Comparison of ENCODE assay signal across 8 mouse cellular contexts in genomic region chr2:93188020-93188760, GRCm38 (mm10). TPM values are rescaled to one million over a fixed set of nuclear protein-coding genes. Genes with fewer than 3 reads are reported as not detected.
A peak's percentile ranks its signal among the peaks of the same experiment; 100 is the strongest.
DNase-seq lines count a peak whose midpoint lies in the region; ATAC-seq and TF ChIP-seq lines count a peak whose summit lies in the region.

No protein-coding gene starts in this region.

- WGBS in embryonic facial prominence, embryonic 15.5 days: under 1% methylated on average over 53 of the region's 53 CpGs
- WGBS in hindbrain, postnatal 0 days: under 1% methylated on average over 53 of the region's 53 CpGs
- 2% methylated on average over 53 of the region's 53 CpGs for WGBS in macrophage (ENCODE audit: missing documents)

- no peaks in the 10 kb centered on the region for H3K9me3 ChIP-seq in embryonic facial prominence, embryonic 15.5 days (replicated peaks)
- no peaks in the 10 kb centered on the region for H3K9me3 ChIP-seq in hindbrain, postnatal 0 days (ENCODE audit: low read length)

- peak overlapping the region; percentile 74 for H3K27ac ChIP-seq in embryonic facial prominence, embryonic 15.5 days (replicated peaks)
- peak overlapping the region; percentile 88 for H3K27ac ChIP-seq in hindbrain, postnatal 0 days
- H3K27ac ChIP-seq in macrophage: no peak overlapping the region

- peak; percentile 60 for DNase-seq in cerebellum, adult 9-11 months
- peak; percentile 53 for DNase-seq in CD4-positive helper T cell, adult 2 months (ENCODE audit: low read depth, low spot score)
- DNase-seq in hindbrain, postnatal 0 days (ENCODE audit: low spot score): no peak
- peak; percentile 60 for DNase-seq in thymus, postnatal 0 days (ENCODE audit: low spot score)
- DNase-seq in layer of hippocampus, postnatal 10 days (ENCODE audit: low spot score in 2 of 2): no peak

- no peak for TF ChIP-seq CTCF in hindbrain, postnatal 0 days (IDR thresholded peaks at IDR 0.05; ENCODE audit: low read depth)

- peak overlapping the region; percentile 100 for H3K4me2 ChIP-seq in embryonic facial prominence, embryonic 15.5 days (replicated peaks)
- H3K4me2 ChIP-seq in hindbrain, postnatal 0 days (ENCODE audit: low read depth, low read length): peak overlapping the region; percentile 99

- no peaks in the 10 kb centered on the region for H3K79me2 ChIP-seq in macrophage (ENCODE audit: inconsistent target)

- H3K36me3 ChIP-seq in embryonic facial prominence, embryonic 15.5 days: no peaks in the 10 kb centered on the region
- H3K36me3 ChIP-seq in hindbrain, postnatal 0 days (ENCODE audit: insufficient read depth, low read length): no peaks in the 10 kb centered on the region
- no peaks in the 10 kb centered on the region for H3K36me3 ChIP-seq in macrophage (ENCODE audit: inconsistent target)

- peak overlapping the region; percentile 69 for H3K4me3 ChIP-seq in embryonic facial prominence, embryonic 15.5 days (replicated peaks)
- H3K4me3 ChIP-seq in hindbrain, postnatal 0 days (ENCODE audit: low read length): peak overlapping the region; percentile 81
- peak overlapping the region; percentile 16 for H3K4me3 ChIP-seq in macrophage (ENCODE audit: inconsistent target)

- peak overlapping the region; percentile 50 for H3K9ac ChIP-seq in embryonic facial prominence, embryonic 15.5 days
- peak overlapping the region; percentile 80 for H3K9ac ChIP-seq in hindbrain, postnatal 0 days (replicated peaks; ENCODE audit: low read length)

- H3K4me1 ChIP-seq in embryonic facial prominence, embryonic 15.5 days: peaks cover 42% of the 10 kb centered on the region
- peaks cover 22% of the 10 kb centered on the region for H3K4me1 ChIP-seq in hindbrain, postnatal 0 days (ENCODE audit: insufficient read depth, low read length)

- H3K27me3 ChIP-seq in embryonic facial prominence, embryonic 15.5 days: 0 out of 2 replicates have a peak, but pooled peaks cover 4% of the 10 kb centered on the region
- H3K27me3 ChIP-seq in hindbrain, postnatal 0 days (ENCODE audit: insufficient read depth, low read length): no peaks in the 10 kb centered on the region

- no peak for ATAC-seq in cerebellum, adult (ENCODE audit: insufficient number of reproducible peaks, low FRiP score, low TSS enrichment)
- ATAC-seq in embryonic facial prominence, embryonic 15.5 days (ENCODE audit: insufficient number of reproducible peaks, low FRiP score, low TSS enrichment, low read depth): no peak
- peak; percentile 18; the same call in 1 of the 2 replicates for ATAC-seq in hindbrain, postnatal 0 days

RNA-seq across cellular contexts. Expression of gene Trp53i11, which starts 0.8 kb away (rescaled TPM):
- polyA plus RNA-seq in embryonic facial prominence, embryonic 15.5 days (2015; fragmentation: Nextera tagmentation; extraction: Ambion mirVana): 33.5 and 46.4 TPM in 2 replicates
- total RNA-seq in hindbrain, postnatal 0 days (2014; rRNA removed): 150 and 176 TPM in 2 replicates
- polyA plus RNA-seq in hindbrain, postnatal 0 days (2015; fragmentation: Nextera tagmentation; extraction: Ambion mirVana): 49.6 and 66.7 TPM in 2 replicates
- total RNA-seq in macrophage (2018; cell fraction: chromatin; rRNA removed): 1 to 10 TPM in 5 of 26 experiments, under 1 TPM in 5, not detected in 16; 0.26 to 5.1 (median 0.96) TPM
- 1 to 10 TPM in 13 of 26 experiments, under 1 TPM in 13; 0.18 to 2.3 (median 0.99) TPM for total RNA-seq in macrophage (2018; cell fraction: cytosol; rRNA removed)
- 1 to 10 TPM in 11 of 26 experiments, under 1 TPM in 7, not detected in 8; 0.20 to 7.0 (median 1.2) TPM for total RNA-seq in macrophage (2018; cell fraction: nucleus; rRNA removed)
- polyA plus RNA-seq in macrophage (2018): 0.30 to 0.41 TPM (median 0.37 TPM) in 3 replicates
- 43.1 and 52.4 TPM in 2 replicates for polyA plus RNA-seq in thymus, postnatal 0 days (2015; fragmentation: Nextera tagmentation; extraction: Ambion mirVana)
- total RNA-seq in layer of hippocampus, postnatal 10 days (2021): 10 to 100 TPM; 50.8 to 51.5 TPM

Comparison
In these comparisons a context has a peak if more than half of its experiments do, and no peak if none do; other contexts are left out.
1. DNase-seq: peak in cerebellum, adult 9-11 months (single experiment), CD4-positive helper T cell, adult 2 months (single experiment) and thymus, postnatal 0 days (single experiment); none in hindbrain, postnatal 0 days (single experiment) and layer of hippocampus, postnatal 10 days (0 of 2).
2. H3K4me3 ChIP-seq: peak in every context shown above with its lines; median percentile 81 in hindbrain, postnatal 0 days; 69 in embryonic facial prominence, embryonic 15.5 days; 16 in macrophage.
3. RNA of gene Trp53i11, which starts 0.8 kb away (polyA plus RNA-seq): 49.6 to 66.7 TPM in hindbrain, postnatal 0 days, 33.5 to 46.4 TPM in embryonic facial prominence, embryonic 15.5 days and 43.1 to 52.4 TPM in thymus, postnatal 0 days; 0.30 to 0.41 TPM in macrophage; every median in the first group is over 10 times any median in the second.